Mouse (Mus musculus) hindbrain, embryonic 16.5 days (tissue): ENCODE measurements around the gene Fam172a. TPM values are rescaled to one million over a fixed set of nuclear protein-coding genes. Genes with fewer than 3 reads are reported as not detected.

Experiments used
- ATAC-seq: fragments of 200-750 bp; cut with Nextera tagmentation; 2 replicates; pipeline ENCODE4 v1.8.0; 2017; ENCODE audit warnings: moderate TSS enrichment, moderate library complexity
- H3K27ac ChIP-seq: fragments of 300-500 bp; sonication (generic); 2 replicates; pipeline ENCODE4 v1.5.1; 2014; ENCODE audit warnings: low read depth, mild to moderate bottlenecking, control low read depth, low read length, moderate library complexity
- H3K27me3 ChIP-seq: fragments of 300-500 bp; sonication (generic); replicated peaks from 2 replicates; pipeline ENCODE4 v1.6.1; 2014; ENCODE audit warnings: low read length; ENCODE audit not compliant: control insufficient read depth, insufficient read depth
- H3K36me3 ChIP-seq: fragments of 300-500 bp; sonication (generic); 2 replicates; pipeline ENCODE4 v1.6.1; 2014; ENCODE audit warnings: mild to moderate bottlenecking, low read length, moderate library complexity, mixed read lengths; ENCODE audit not compliant: control insufficient read depth, insufficient read depth
- H3K4me1 ChIP-seq: fragments of 300-500 bp; sonication (generic); 2 replicates; pipeline ENCODE4 v1.6.1; 2014; ENCODE audit warnings: low read depth, low read length; ENCODE audit not compliant: control insufficient read depth, insufficient read depth
- H3K4me2 ChIP-seq: fragments of 300-500 bp; sonication (generic); 2 replicates; pipeline ENCODE4 v1.6.1; 2014; ENCODE audit warnings: mild to moderate bottlenecking, low read length, control low read depth, moderate library complexity
- H3K4me3 ChIP-seq: fragments of 300-500 bp; sonication (generic); 2 replicates; pipeline ENCODE4 v1.5.1; 2014; ENCODE audit warnings: mild to moderate bottlenecking, low read length, control low read depth, moderate library complexity
- H3K9ac ChIP-seq: fragments of 300-500 bp; sonication (generic); 2 replicates; pipeline ENCODE4 v1.6.1; 2014; ENCODE audit warnings: low read depth, mild to moderate bottlenecking, control low read depth, low read length, moderate library complexity
- H3K9me3 ChIP-seq: fragments of 300-500 bp; sonication (generic); 2 replicates; pipeline ENCODE4 v1.6.1; 2014; ENCODE audit warnings: mild to moderate bottlenecking, low read length, moderate library complexity; ENCODE audit not compliant: control insufficient read depth
- WGBS: fragments of 180-500 bp; shearing (Covaris S2); extraction: QIAGEN DNeasy Blood & Tissue Kit; methylation state at CpG from one replicate; pipeline ENCODE4 v1.1.7; 2014; 5-methylcytosine and 5-hydroxymethylcytosine counted together
- polyA plus RNA-seq: library from polyadenylated mRNA; unstranded; fragments of >200 nt; fragmentation: Nextera tagmentation; extraction: Ambion mirVana; gene quantifications from 2 replicates; pipeline ENCODE4 v1.2.1, GENCODE M21; 2015

Fam172a gene
- polyA plus RNA-seq, 1 experiment from 2014 or later: 40.8 TPM

- H3K4me1 ChIP-seq: peaks cover 14% of the 10 kb centered on the region
- 24% methylated on average over 1 of the region's 1 CpGs for WGBS
- no peak overlapping the region for H3K9ac ChIP-seq
- no peaks in the 10 kb centered on the region for H3K36me3 ChIP-seq
- H3K27me3 ChIP-seq: peaks cover 17% of the 10 kb centered on the region
- peak overlapping the region; percentile 6; the same call in 1 of the 2 replicates for H3K4me2 ChIP-seq
- H3K4me3 ChIP-seq: no peak overlapping the region
- H3K9me3 ChIP-seq: no peaks in the 10 kb centered on the region
- no peak overlapping the region for H3K27ac ChIP-seq
- no peak for ATAC-seq
Observed at GRCm38 (mm10) chr13:78178021-78178420, 476.2 kb downstream of the Fam172a start.

- peaks cover 14% of the 10 kb centered on the region for H3K4me1 ChIP-seq
- peak overlapping the region; percentile 47; the same call in 1 of the 2 replicates for H3K4me3 ChIP-seq
- WGBS: 16% methylated on average over 5 of the region's 5 CpGs
- no peaks in the 10 kb centered on the region for H3K36me3 ChIP-seq
- H3K4me2 ChIP-seq: peak overlapping the region; percentile 77
- no peak overlapping the region; the same call in 1 of the 2 replicates for H3K9ac ChIP-seq
- H3K9me3 ChIP-seq: no peaks in the 10 kb centered on the region
- no peak overlapping the region; the same call in 1 of the 2 replicates for H3K27ac ChIP-seq
- ATAC-seq: no peak
- peaks cover 14% of the 10 kb centered on the region; the same call in 1 of the 2 replicates for H3K27me3 ChIP-seq
Observed at GRCm38 (mm10) chr13:78178771-78179170, 476.9 kb downstream of the Fam172a start.

DNA sequence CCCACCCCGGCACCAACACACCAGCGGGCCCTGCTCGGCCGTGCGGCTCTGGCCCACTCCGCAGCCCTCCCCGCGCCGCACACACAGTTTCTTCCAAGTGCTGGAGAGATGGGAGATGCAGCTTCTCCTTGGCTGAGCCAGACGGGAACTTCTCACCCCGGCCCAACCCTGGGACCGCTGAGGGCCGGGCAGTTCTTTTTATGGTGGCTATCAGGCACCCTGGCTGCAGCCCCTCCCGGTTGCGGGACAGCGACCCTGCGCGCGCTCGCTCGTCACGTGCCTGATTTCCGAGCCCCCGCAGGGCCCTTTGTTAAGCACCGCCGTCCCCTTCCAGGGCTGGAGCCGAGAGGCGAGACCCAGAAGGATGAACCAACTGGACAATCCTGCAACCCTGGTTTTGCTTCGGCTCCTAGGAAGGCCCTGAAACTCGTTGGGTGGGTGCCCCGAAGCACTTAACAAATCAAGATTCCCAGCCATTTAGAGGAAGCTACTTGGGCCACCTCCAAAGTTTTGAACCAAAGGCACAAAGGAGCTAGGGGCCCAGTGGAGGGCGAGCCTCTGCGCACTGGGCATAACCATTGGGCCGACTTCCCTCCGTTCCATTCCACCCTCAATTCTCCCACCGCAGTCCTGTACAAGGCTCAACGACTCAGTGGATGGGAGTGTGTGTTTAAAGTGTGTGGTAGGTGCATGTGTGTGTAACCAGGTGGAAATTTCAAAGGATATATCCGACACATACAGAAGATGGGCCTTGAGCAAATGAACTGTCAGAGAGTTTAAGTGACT, 477.7 kb downstream of the Fam172a start:
- WGBS: 3% methylated on average over 38 of the region's 38 CpGs
- peaks cover 14% of the 10 kb centered on the region for H3K4me1 ChIP-seq
- ATAC-seq: peak; percentile 69

GRCm38 (mm10) chr13:78180261-78180660, 478.4 kb downstream of the Fam172a start:
- no peaks in the 10 kb centered on the region for H3K36me3 ChIP-seq
- no peak overlapping the region for H3K4me2 ChIP-seq
- H3K9ac ChIP-seq: no peak overlapping the region
- H3K9me3 ChIP-seq: no peaks in the 10 kb centered on the region
- H3K27me3 ChIP-seq: 0 out of 2 replicates have a peak, but pooled peaks cover 8% of the 10 kb centered on the region
- WGBS: 52% methylated on average over 3 of the region's 3 CpGs
- H3K4me1 ChIP-seq: peaks cover 14% of the 10 kb centered on the region
- H3K4me3 ChIP-seq: no peak overlapping the region
- no peak overlapping the region for H3K27ac ChIP-seq
- ATAC-seq: no peak

More for the DNA sequence above, 477.7 kb downstream of the Fam172a start:
- Histone ChIP-seq H3K27ac (peak overlapping the region; percentile 76), H3K27me3 (0 out of 2 replicates have a peak, but pooled peaks cover 10% of the 10 kb centered on the region), H3K36me3 (no peaks in the 10 kb centered on the region), H3K9me3 (no peaks in the 10 kb centered on the region), H3K4me3 (peak overlapping the region; percentile 47), H3K9ac (peak overlapping the region; percentile 67), H3K4me2 (peak overlapping the region; percentile 77)

GRCm38 (mm10) chr13:78181071-78181929, 479.5 kb downstream of the Fam172a start:
- Histone ChIP-seq H3K4me1 (peaks cover 14% of the 10 kb centered on the region), H3K4me3 (peak overlapping the region; percentile 43), H3K9me3 (no peaks in the 10 kb centered on the region), H3K9ac (peak overlapping the region; percentile 60), H3K27ac (peak overlapping the region; percentile 76), H3K4me2 (peak overlapping the region; percentile 78), H3K27me3 (0 out of 2 replicates have a peak, but pooled peaks cover 5% of the 10 kb centered on the region), H3K36me3 (no peaks in the 10 kb centered on the region)
- under 1% methylated on average over 44 of the region's 44 CpGs for WGBS
- peak; percentile 21; the same call in 1 of the 2 replicates for ATAC-seq

- H3K27ac ChIP-seq: peak overlapping the region; percentile 84
- WGBS: 5% methylated on average over 14 of the region's 14 CpGs
- peak overlapping the region; percentile 43 for H3K4me3 ChIP-seq
- ATAC-seq: peak; percentile 64; the same call in 1 of the 2 replicates
- H3K9ac ChIP-seq: peak overlapping the region; percentile 60
- no peaks in the 10 kb centered on the region for H3K9me3 ChIP-seq
- H3K4me2 ChIP-seq: peak overlapping the region; percentile 78
- H3K27me3 ChIP-seq: no peaks in the 10 kb centered on the region
- no peaks in the 10 kb centered on the region for H3K36me3 ChIP-seq
- H3K4me1 ChIP-seq: peaks cover 14% of the 10 kb centered on the region
Observed at GRCm38 (mm10) chr13:78181930-78182558, 480.2 kb downstream of the Fam172a start.

GRCm38 (mm10) chr13:78183004-78183403, 481.2 kb downstream of the Fam172a start:
- 26% methylated on average over 5 of the region's 5 CpGs for WGBS
- H3K9me3 ChIP-seq: no peaks in the 10 kb centered on the region
- no peaks in the 10 kb centered on the region for H3K27me3 ChIP-seq
- H3K27ac ChIP-seq: peak overlapping the region; percentile 84
- no peaks in the 10 kb centered on the region for H3K36me3 ChIP-seq
- no peak overlapping the region for H3K4me3 ChIP-seq
- no peak overlapping the region for H3K9ac ChIP-seq
- ATAC-seq: no peak
- peaks cover 14% of the 10 kb centered on the region for H3K4me1 ChIP-seq
- peak overlapping the region; percentile 78 for H3K4me2 ChIP-seq

DNA sequence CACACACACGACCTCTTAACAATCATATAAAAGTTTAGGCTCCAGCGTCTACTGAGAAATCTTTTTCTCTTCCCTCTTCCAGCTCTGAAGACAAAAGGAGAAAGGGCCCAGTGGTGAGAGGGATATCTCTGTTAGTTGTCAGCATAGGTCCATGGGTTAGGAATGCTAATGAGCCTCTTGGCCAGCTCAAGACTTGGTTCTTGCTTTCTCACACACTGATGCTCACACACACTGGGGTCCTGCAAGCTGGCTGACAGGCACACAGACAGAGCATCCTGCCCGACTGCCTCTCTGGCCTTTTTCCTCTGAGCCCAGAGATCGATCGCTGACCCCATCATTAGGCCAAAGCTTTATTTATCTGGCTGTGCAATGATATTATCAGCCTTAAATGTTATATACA, 482.2 kb downstream of the Fam172a start:
- H3K9ac ChIP-seq: peak overlapping the region; percentile 7; the same call in 1 of the 2 replicates
- no peaks in the 10 kb centered on the region for H3K27me3 ChIP-seq
- H3K4me3 ChIP-seq: no peak overlapping the region
- no peaks in the 10 kb centered on the region for H3K36me3 ChIP-seq
- H3K9me3 ChIP-seq: no peaks in the 10 kb centered on the region
- peak overlapping the region; percentile 59 for H3K27ac ChIP-seq
- ATAC-seq: peak; percentile 75
- H3K4me2 ChIP-seq: peak overlapping the region; percentile 16
- 15% methylated on average over 5 of the region's 5 CpGs for WGBS
- H3K4me1 ChIP-seq: peaks cover 14% of the 10 kb centered on the region
